Mouse (Mus musculus): ENCODE results near the gene Mettl7a1. TPM values are rescaled to one million over a fixed set of nuclear protein-coding genes. Genes with fewer than 3 reads are reported as not detected.
"Not testable (repeated sequence)": the region's sequence is repeated elsewhere in the genome, so short reads cannot be mapped to it uniquely, and the experiment has no call there.

Mettl7a1 gene
- polyA plus RNA-seq, 1 experiment from 2014 or later = 4.7 TPM

DNA sequence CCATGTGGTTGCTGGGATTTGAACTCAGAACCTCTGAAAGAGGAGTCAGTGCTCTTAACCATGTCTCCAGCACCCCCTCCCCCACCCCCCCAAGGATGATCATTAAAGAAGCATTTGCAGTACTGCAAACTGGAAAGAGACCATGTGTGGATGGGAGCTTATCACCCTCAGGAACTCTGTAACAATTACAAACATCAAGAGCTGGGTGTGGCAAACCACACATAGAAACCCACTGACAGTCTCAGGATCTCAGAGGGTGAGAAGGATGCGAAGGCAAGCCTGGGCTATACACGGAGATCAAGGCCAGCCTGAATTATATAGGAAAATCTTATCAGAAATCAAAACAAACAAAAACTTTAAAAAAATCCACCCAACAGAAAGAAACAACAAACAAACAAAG lies 2.3 kb downstream of the Mettl7a1 start:
- no peak overlapping the region for H3K4me2 ChIP-seq (replicated peaks)
- ATAC-seq (ENCODE audit: low FRiP score, low read depth) = no peak
- 90% methylated on average over 2 of the region's 2 CpGs for WGBS
- H3K27me3 ChIP-seq = no peaks in the 10 kb centered on the region
- H3K36me3 ChIP-seq = no peaks in the 10 kb centered on the region
- no peak overlapping the region for H3K27ac ChIP-seq (replicated peaks)
- H3K4me3 ChIP-seq = no peak overlapping the region
- H3K4me1 ChIP-seq = peaks cover 7% of the 10 kb centered on the region; the same call in 1 of the 2 replicates
- no peak overlapping the region for H3K9ac ChIP-seq (replicated peaks)
- H3K9me3 ChIP-seq = no peaks in the 10 kb centered on the region

DNA sequence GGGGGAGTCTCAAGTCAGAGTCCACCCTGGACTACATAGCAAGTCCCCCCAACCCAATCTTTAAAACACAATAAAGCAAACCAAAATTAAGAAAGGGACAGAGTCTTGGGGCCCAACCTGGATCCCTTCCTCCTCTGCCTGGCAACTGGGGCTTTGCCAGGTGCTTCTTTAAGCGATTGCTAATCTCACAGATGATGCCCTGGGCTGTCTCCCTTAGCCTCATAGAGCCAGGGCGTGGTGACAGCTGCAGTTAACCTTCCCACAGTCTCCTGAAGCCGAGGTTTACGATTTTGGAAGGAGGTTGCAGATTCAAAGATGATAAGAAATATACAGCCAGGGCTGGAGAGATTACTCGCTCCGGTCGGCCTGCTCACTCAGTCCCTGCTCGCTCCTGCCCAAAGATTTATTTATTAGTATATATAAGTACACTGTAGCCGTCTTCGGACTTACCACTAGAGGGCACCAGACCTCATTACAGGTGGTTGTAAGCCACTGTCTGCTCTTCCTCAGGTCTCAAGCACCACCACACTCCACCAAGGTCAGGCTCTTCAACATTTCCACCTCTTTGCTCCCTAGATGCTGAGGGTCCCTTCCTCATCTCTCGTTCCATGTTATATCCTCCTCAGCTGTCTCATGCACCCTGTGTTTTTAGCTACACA lies 3.6 kb downstream of the Mettl7a1 start:
- not testable (repeated sequence) for ATAC-seq (ENCODE audit: low FRiP score, low read depth); H3K27me3 ChIP-seq; H3K4me1 ChIP-seq; H3K9ac ChIP-seq (replicated peaks); H3K36me3 ChIP-seq; H3K27ac ChIP-seq (replicated peaks); H3K4me2 ChIP-seq (replicated peaks); H3K9me3 ChIP-seq; H3K4me3 ChIP-seq
- WGBS = 51% methylated on average over 11 of the region's 11 CpGs

DNA sequence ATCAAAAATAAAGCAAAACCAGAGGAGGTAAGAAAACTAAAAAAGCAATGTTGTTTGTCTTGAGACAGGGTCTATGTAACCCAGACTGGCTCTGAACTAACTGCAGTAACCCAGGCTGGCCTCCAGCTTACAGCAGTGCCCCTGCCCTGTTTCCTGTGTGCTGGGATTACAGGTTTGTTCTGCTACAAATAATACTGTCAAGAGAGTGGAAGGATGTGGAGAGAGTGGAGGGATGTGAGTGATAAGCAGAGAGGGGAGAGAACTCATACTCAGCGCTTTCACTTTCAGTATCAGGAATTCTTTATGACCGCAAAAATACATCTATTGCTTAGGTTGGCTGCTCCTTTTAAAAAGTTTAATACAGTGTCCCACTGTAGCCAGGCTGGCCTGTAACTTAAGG lies 8.4 kb downstream of the Mettl7a1 start:
- 94% methylated on average over 2 of the region's 2 CpGs for WGBS
- Histone ChIP-seq H3K4me2 (replicated peaks) (no peak overlapping the region), H3K4me3 (no peak overlapping the region), H3K27ac (replicated peaks) (no peak overlapping the region), H3K4me1 (no peaks in the 10 kb centered on the region), H3K36me3 (0 out of 2 replicates have a peak, but pooled peaks cover 10% of the 10 kb centered on the region), H3K9me3 (no peaks in the 10 kb centered on the region), H3K9ac (replicated peaks) (no peak overlapping the region), H3K27me3 (no peaks in the 10 kb centered on the region)
- ATAC-seq (ENCODE audit: low FRiP score, low read depth) = no peak

DNA sequence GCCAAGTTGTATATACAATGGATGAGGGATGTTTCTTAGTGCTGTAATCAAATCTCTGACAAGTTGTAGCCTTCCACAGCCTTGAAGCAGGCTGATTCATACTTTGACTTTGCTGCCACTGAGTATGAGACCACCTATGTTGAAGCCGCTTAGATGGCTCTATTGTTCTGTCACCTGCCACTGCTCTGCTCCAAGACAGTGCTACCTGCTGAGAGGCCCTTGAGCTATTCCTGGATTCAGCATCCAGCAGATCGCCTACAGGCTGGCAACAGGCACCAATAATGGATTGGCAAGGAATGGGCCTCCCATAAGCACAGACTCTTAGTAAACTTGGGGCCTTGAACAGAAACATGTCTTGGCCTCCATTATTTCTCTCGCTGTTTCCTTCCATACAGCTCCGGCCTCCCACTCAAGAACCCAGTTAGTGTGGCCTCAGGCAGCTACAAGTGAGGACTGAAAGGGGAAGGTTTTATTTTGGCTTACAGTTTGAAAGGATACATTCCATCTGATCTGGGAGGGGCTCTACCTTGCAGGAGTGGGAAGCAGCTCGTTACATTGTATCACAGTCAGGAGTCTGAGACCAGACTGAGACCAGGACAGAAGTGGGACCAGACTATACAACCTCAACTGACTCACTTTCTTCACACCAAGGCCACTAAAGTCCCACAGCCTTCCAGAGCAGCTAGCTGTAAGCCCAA lies 10.7 kb downstream of the Mettl7a1 start:
- H3K27me3 ChIP-seq = no peaks in the 10 kb centered on the region
- 0 out of 2 replicates have a peak, but pooled peaks cover 10% of the 10 kb centered on the region for H3K36me3 ChIP-seq
- no peaks in the 10 kb centered on the region for H3K4me1 ChIP-seq
- no peaks in the 10 kb centered on the region for H3K9me3 ChIP-seq
- no peak overlapping the region for H3K9ac ChIP-seq (replicated peaks)
- H3K4me2 ChIP-seq (replicated peaks) = no peak overlapping the region
- WGBS = 92% methylated on average over 5 of the region's 5 CpGs
- H3K27ac ChIP-seq (replicated peaks) = no peak overlapping the region
- no peak overlapping the region for H3K4me3 ChIP-seq
- ATAC-seq (ENCODE audit: low FRiP score, low read depth) = no peak

DNA sequence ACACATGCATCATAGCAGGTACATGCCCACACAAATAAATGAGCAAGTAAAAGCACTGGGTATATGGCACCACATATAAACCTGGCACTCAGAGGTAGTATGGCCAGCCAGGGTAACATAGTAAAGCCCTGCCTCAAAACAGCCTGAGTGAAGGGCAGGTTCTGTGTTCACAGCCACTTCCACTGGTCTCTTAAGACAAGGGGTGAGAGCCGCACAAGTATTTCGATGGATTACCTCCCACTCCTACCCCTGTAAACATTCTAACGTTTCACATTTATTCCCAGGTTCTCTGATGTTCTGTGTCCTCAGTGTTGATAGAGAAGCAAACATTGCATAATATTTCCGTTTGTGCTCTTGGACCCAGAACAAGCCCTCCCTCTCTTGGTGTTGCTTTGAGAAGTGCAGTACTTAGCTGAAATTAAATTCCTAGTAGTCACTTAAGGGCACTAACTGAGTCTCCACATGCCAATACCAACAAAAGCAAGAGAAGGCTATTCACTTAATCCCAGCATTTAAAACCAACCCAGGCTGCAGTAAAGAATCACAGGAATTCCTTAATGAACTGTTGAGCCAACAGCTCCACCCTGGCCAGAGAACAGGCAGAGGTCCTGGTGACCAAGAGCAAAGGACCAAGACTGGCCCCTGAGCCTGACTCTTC lies 14.2 kb downstream of the Mettl7a1 start:
- H3K4me2 ChIP-seq (replicated peaks); H3K27ac ChIP-seq (replicated peaks); H3K36me3 ChIP-seq; H3K27me3 ChIP-seq; H3K4me3 ChIP-seq; ATAC-seq (ENCODE audit: low FRiP score, low read depth); H3K9me3 ChIP-seq; H3K9ac ChIP-seq (replicated peaks); H3K4me1 ChIP-seq: not testable (repeated sequence)
- WGBS = 71% methylated on average over 4 of the region's 4 CpGs

DNA sequence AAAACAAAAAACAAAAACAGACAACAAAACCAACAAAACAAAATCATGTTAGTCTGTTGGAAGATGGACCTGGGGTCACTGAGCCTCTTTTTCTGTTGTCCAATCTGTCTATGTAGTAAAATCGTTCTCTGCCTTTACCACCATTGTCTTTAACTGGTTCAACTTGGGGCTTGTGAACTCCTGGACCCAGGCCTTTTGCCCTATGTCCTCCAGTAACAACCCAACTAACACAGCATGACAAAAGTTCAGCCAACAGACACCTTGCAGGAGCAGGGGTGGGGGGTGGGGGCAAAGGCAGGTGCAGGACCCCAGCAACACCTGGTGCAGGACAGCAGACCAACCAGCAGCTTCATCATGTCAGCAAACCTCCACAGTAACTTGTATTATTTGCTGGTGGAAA lies 15.9 kb downstream of the Mettl7a1 start:
- no peaks in the 10 kb centered on the region for H3K36me3 ChIP-seq
- H3K4me3 ChIP-seq = no peak overlapping the region
- H3K4me2 ChIP-seq (replicated peaks) = no peak overlapping the region
- H3K27ac ChIP-seq (replicated peaks) = no peak overlapping the region
- H3K4me1 ChIP-seq = no peaks in the 10 kb centered on the region
- H3K27me3 ChIP-seq = no peaks in the 10 kb centered on the region
- 87% methylated on average over 1 of the region's 1 CpGs for WGBS
- H3K9ac ChIP-seq (replicated peaks) = no peak overlapping the region
- no peak for ATAC-seq (ENCODE audit: low FRiP score, low read depth)
- H3K9me3 ChIP-seq = no peaks in the 10 kb centered on the region

DNA sequence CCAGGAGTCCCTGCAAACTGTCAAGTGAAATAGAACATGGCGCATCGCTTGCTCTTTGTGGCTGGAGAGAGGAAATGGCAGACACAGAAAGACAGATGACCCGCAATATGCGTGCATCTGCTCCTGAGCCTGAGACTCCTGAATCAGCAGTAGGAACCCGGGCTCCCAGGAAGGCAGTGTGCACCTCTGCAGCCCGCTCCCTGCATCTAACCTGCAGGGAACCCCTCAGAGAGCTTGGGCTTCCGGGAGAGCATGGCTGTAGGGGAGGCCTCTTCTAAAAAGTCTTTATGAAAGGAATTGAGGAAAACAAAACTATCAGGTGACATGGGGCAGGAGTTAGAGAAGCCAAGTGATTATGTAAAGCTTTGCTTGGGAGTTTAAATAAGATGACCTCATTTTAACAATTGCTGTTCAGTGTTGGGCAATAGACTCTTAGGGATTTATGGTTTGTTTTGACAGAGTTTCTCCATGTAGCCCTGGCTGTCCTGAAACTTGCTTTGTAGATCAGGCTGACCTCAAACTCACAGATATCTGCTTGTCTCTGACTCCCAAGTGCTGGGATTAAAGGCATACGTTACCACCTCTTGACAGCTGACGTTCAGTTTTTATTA lies 16.5 kb downstream of the Mettl7a1 start:
- H3K9me3 ChIP-seq = no peaks in the 10 kb centered on the region
- H3K4me2 ChIP-seq (replicated peaks) = no peak overlapping the region
- H3K36me3 ChIP-seq = no peaks in the 10 kb centered on the region
- no peak for ATAC-seq (ENCODE audit: low FRiP score, low read depth)
- 85% methylated on average over 9 of the region's 9 CpGs for WGBS
- no peak overlapping the region for H3K9ac ChIP-seq (replicated peaks)
- no peaks in the 10 kb centered on the region for H3K4me1 ChIP-seq
- no peak overlapping the region for H3K4me3 ChIP-seq
- no peak overlapping the region for H3K27ac ChIP-seq (replicated peaks)
- no peaks in the 10 kb centered on the region for H3K27me3 ChIP-seq

DNA sequence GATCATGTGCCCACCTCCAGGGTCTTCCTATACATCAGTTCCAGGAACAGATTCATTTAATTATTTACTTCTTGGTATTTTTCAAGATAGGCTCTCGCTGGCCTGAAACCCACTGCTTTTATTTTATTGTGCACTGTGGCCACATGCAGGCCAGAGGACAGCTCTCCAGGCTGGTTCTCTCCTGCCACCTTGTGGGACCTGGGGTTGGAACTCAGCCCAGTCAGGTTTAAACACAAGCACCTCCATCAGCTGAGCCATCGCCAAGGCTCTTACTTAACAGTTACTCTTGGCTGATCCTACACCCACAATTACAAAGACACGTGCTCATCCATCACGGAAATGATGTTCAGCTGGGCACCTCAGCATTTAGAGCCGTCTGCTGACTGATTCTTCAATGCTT lies 17.2 kb downstream of the Mettl7a1 start:
- Histone ChIP-seq H3K9ac (replicated peaks) (no peak overlapping the region), H3K9me3 (no peaks in the 10 kb centered on the region), H3K27me3 (no peaks in the 10 kb centered on the region), H3K4me2 (replicated peaks) (no peak overlapping the region), H3K4me1 (no peaks in the 10 kb centered on the region), H3K27ac (replicated peaks) (no peak overlapping the region), H3K36me3 (no peaks in the 10 kb centered on the region), H3K4me3 (no peak overlapping the region)
- ATAC-seq (ENCODE audit: low FRiP score, low read depth) = no peak
- 60% methylated on average over 5 of the region's 5 CpGs for WGBS

DNA sequence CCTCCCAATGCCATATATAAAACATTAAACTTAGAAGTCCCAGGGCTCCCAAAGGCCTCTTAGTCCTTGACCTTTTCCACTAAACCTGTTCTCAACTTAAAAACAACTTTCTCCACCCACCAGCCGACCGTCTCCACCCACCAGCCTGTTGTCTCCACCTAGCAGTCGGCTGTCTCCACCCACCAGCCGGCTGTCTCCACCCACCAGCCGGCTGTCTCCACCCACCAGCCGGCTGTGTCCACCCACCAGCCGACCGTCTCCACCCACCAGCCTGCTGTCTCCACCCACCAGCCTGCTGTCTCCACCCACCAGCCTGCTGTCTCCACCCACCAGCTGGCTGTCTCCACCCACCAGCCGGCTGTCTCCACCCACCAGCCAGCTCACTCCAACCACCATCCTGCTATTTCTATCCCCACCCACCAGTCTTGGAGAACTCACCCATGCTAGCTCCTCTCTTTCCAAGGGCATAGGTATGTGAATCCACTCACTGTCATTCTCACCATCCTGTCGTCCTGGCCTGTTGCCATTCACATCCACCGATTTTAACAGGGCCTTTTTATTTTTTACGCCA lies 20.2 kb downstream of the Mettl7a1 start:
- Histone ChIP-seq H3K4me2 (replicated peaks) (no peak overlapping the region), H3K9me3 (no peaks in the 10 kb centered on the region), H3K4me3 (no peak overlapping the region), H3K9ac (replicated peaks) (no peak overlapping the region), H3K4me1 (no peaks in the 10 kb centered on the region), H3K27me3 (no peaks in the 10 kb centered on the region), H3K27ac (replicated peaks) (no peak overlapping the region), H3K36me3 (no peaks in the 10 kb centered on the region)
- WGBS = 73% methylated on average over 12 of the region's 12 CpGs
- ATAC-seq (ENCODE audit: low FRiP score, low read depth) = no peak

DNA sequence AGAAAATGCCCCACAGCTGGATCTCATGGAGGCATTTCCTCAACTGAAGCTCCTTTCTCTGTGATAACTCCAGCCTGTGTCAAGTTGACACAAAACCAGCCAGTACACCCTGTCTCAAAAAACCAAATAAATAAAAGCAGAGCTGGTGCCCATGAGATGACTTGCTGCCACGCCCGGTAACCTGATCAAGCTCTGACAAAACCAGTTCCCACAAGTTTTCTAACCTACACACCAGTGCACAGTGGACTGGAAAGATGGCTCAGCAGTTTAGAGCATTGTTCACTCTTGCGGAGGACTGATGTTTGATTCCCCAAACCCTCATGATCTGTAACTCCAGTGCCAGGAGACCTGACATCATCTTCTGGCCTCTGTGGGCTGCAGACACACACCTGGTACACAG lies 21.3 kb downstream of the Mettl7a1 start:
- Histone ChIP-seq H3K27ac (replicated peaks) (no peak overlapping the region), H3K4me2 (replicated peaks) (no peak overlapping the region), H3K27me3 (no peaks in the 10 kb centered on the region), H3K9me3 (no peaks in the 10 kb centered on the region), H3K4me1 (no peaks in the 10 kb centered on the region), H3K4me3 (no peak overlapping the region), H3K9ac (replicated peaks) (no peak overlapping the region), H3K36me3 (no peaks in the 10 kb centered on the region)
- WGBS = 88% methylated on average over 3 of the region's 3 CpGs
- ATAC-seq (ENCODE audit: low FRiP score, low read depth) = no peak

DNA sequence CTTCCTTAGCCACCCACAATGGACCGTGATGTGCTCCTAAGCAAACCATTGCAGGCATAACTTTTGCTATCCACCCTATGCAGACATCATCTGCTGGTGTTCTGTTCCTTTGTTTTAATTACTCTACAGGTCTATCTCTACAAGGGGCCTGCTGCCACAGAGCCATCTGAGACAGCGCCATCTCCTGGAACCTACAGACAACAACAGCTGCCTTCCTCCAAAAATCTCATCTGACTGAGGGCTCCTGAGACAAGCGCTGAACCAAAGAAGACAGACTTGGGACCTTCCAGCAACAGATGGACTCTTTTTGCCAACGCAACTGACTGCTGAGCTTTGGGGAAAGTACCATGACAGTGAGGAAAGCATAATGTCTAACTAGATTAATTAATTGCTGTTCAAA lies 24.1 kb downstream of the Mettl7a1 start:
- H3K27ac ChIP-seq (replicated peaks); H3K27me3 ChIP-seq; H3K4me1 ChIP-seq; ATAC-seq (ENCODE audit: low FRiP score, low read depth); H3K4me3 ChIP-seq; H3K9me3 ChIP-seq; H3K9ac ChIP-seq (replicated peaks); H3K4me2 ChIP-seq (replicated peaks); H3K36me3 ChIP-seq: not testable (repeated sequence)
- WGBS = 68% methylated on average over 4 of the region's 4 CpGs

DNA sequence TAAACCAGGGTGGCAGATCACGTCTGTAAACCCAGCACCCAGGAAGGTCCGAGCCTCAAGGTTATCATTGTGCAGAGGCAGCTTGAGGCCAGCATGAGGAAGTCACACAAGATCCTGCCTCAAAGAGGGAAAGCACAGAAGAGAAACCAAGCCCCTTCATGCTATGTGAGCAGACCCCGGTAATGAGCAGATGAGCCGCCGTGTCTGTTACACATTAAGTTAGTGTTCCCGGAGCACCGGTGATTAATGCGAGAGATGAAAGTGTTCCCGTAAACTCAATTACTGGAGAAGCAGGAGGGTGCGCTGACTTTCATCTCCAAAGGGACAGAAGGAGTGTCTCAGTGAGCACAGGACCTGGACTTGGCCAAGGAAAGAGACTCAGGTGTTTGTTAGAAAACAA lies 25.4 kb downstream of the Mettl7a1 start:
- not testable (repeated sequence) for ATAC-seq (ENCODE audit: low FRiP score, low read depth); H3K4me1 ChIP-seq; H3K4me3 ChIP-seq; H3K27me3 ChIP-seq; H3K4me2 ChIP-seq (replicated peaks); H3K36me3 ChIP-seq; H3K9ac ChIP-seq (replicated peaks); H3K9me3 ChIP-seq; H3K27ac ChIP-seq (replicated peaks)
- 74% methylated on average over 10 of the region's 10 CpGs for WGBS

All from midbrain, embryonic 12.5 days (tissue).